Comparison of ENCODE assay signal across 8 mouse cellular contexts in genomic region chr15:83042655-83043361, GRCm38 (mm10). TPM values are rescaled to one million over a fixed set of nuclear protein-coding genes. Genes with fewer than 3 reads are reported as not detected.
A peak's percentile ranks its signal among the peaks of the same experiment; 100 is the strongest.
DNase-seq lines count a peak whose midpoint lies in the region; ATAC-seq and TF ChIP-seq lines count a peak whose summit lies in the region.

No protein-coding gene starts in this region.

- H3K27ac ChIP-seq in kidney, postnatal 0 days = no peak overlapping the region
- peak overlapping the region; percentile 56; the same call in 1 of the 2 replicates for H3K27ac ChIP-seq in hindbrain, postnatal 0 days
- no peak overlapping the region for H3K27ac ChIP-seq in neural tube, embryonic 12.5 days

- H3K4me2 ChIP-seq in kidney, postnatal 0 days (ENCODE audit: low read length) = no peak overlapping the region
- H3K4me2 ChIP-seq in hindbrain, postnatal 0 days (ENCODE audit: low read depth, low read length) = peak overlapping the region; percentile 41
- peak overlapping the region; percentile 32 for H3K4me2 ChIP-seq in neural tube, embryonic 12.5 days (replicated peaks)

- no peaks in the 10 kb centered on the region for H3K27me3 ChIP-seq in kidney, postnatal 0 days (ENCODE audit: insufficient read depth, low read length)
- 0 out of 2 replicates have a peak, but pooled peaks cover 5% of the 10 kb centered on the region for H3K27me3 ChIP-seq in hindbrain, postnatal 0 days (ENCODE audit: insufficient read depth, low read length)
- peaks cover 6% of the 10 kb centered on the region; the same call in 1 of the 2 replicates for H3K27me3 ChIP-seq in neural tube, embryonic 12.5 days (replicated peaks)

- no peak for TF ChIP-seq POLR2A in brain, embryonic 14.5 days (IDR thresholded peaks at IDR 0.05; ENCODE audit: borderline replicate concordance, extremely low read depth, insufficient read depth, insufficient read length, poor library complexity, severe bottlenecking)

- H3K9me3 ChIP-seq in kidney, postnatal 0 days (replicated peaks; ENCODE audit: low read length) = 0 out of 2 replicates have a peak, but pooled peaks cover 5% of the 10 kb centered on the region
- no peaks in the 10 kb centered on the region for H3K9me3 ChIP-seq in hindbrain, postnatal 0 days (ENCODE audit: low read length)
- 0 out of 2 replicates have a peak, but pooled peaks cover 3% of the 10 kb centered on the region for H3K9me3 ChIP-seq in neural tube, embryonic 12.5 days

- WGBS in kidney, postnatal 0 days = 33% methylated on average over 6 of the region's 6 CpGs
- 8% methylated on average over 6 of the region's 6 CpGs for WGBS in hindbrain, postnatal 0 days
- WGBS in neural tube, embryonic 12.5 days = 5% methylated on average over 6 of the region's 6 CpGs

- no peak for TF ChIP-seq CTCF in kidney, postnatal 0 days (IDR thresholded peaks at IDR 0.05; ENCODE audit: low read depth)
- no peak for TF ChIP-seq CTCF in brain, embryonic 14.5 days (IDR thresholded peaks at IDR 0.05; ENCODE audit: borderline replicate concordance, extremely low read depth, insufficient read depth, insufficient read length)
- no peak for TF ChIP-seq CTCF in hindbrain, postnatal 0 days (IDR thresholded peaks at IDR 0.05; ENCODE audit: low read depth)

- H3K4me3 ChIP-seq in kidney, postnatal 0 days (replicated peaks; ENCODE audit: low read depth, low read length) = no peak overlapping the region
- H3K4me3 ChIP-seq in hindbrain, postnatal 0 days (ENCODE audit: low read length) = 0 out of 2 replicates have a peak overlapping the region, but pooled peaks have one; percentile 0
- H3K4me3 ChIP-seq in neural tube, embryonic 12.5 days = no peak overlapping the region

- H3K36me3 ChIP-seq in kidney, postnatal 0 days (ENCODE audit: insufficient read depth, low read length) = no peaks in the 10 kb centered on the region
- no peaks in the 10 kb centered on the region for H3K36me3 ChIP-seq in hindbrain, postnatal 0 days (ENCODE audit: insufficient read depth, low read length)
- no peaks in the 10 kb centered on the region for H3K36me3 ChIP-seq in neural tube, embryonic 12.5 days

- DNase-seq in kidney, postnatal 0 days (ENCODE audit: low spot score) = no peak
- no peak for DNase-seq in kidney, adult 18-20 months
- DNase-seq in brain, embryonic 14.5 days (ENCODE audit: low read depth) = peak; percentile 91
- peak; percentile 74 for DNase-seq in hindbrain, postnatal 0 days (ENCODE audit: low spot score)
- DNase-seq in testis, postnatal 10 days (ENCODE audit: low spot score) = no peak
- DNase-seq in lung, postnatal 4 days = no peak
- no peak for DNase-seq in natural killer cell, adult 2 months (ENCODE audit: low spot score in 2 of 2)

- 0 out of 2 replicates have a peak overlapping the region, but pooled peaks have one; percentile 2 for H3K9ac ChIP-seq in kidney, postnatal 0 days (ENCODE audit: low read depth, low read length)
- peak overlapping the region; percentile 43 for H3K9ac ChIP-seq in hindbrain, postnatal 0 days (replicated peaks; ENCODE audit: low read length)
- no peak overlapping the region for H3K9ac ChIP-seq in neural tube, embryonic 12.5 days

- no peaks in the 10 kb centered on the region for H3K4me1 ChIP-seq in kidney, postnatal 0 days (replicated peaks; ENCODE audit: insufficient read depth, low read length)
- peaks cover 14% of the 10 kb centered on the region for H3K4me1 ChIP-seq in hindbrain, postnatal 0 days (ENCODE audit: insufficient read depth, low read length)
- H3K4me1 ChIP-seq in neural tube, embryonic 12.5 days = peaks cover 19% of the 10 kb centered on the region

- ATAC-seq in kidney, postnatal 0 days (replicated peaks; ENCODE audit: low FRiP score, low read depth) = no peak
- peak; percentile 73 for ATAC-seq in hindbrain, postnatal 0 days
- 0 out of 2 replicates have a peak, but pooled peaks have one; percentile 33 for ATAC-seq in neural tube, embryonic 12.5 days (ENCODE audit: low FRiP score, low read depth)

RNA-seq across cellular contexts. Expression of gene Nfam1, which starts 9.7 kb away (rescaled TPM):
- 2.2 and 2.3 TPM in 2 replicates for polyA plus RNA-seq in kidney, postnatal 0 days (2015; fragmentation: Nextera tagmentation; extraction: Ambion mirVana)
- 1.7 and 2.1 TPM in 2 replicates for polyA plus RNA-seq in brain, embryonic 14.5 days (2012; rRNA removed)
- total RNA-seq in hindbrain, postnatal 0 days (2014; rRNA removed) = 1.7 and 3.3 TPM in 2 replicates
- polyA plus RNA-seq in hindbrain, postnatal 0 days (2015; fragmentation: Nextera tagmentation; extraction: Ambion mirVana) = 1.7 and 1.8 TPM in 2 replicates
- polyA plus RNA-seq in neural tube, embryonic 12.5 days (2016; fragmentation: Nextera tagmentation; extraction: Ambion mirVana) = 2.4 and 2.9 TPM in 2 replicates

RNA-seq across cellular contexts. Expression of gene Serhl, which starts 46.5 kb away (rescaled TPM):
- 76.5 and 83.5 TPM in 2 replicates for polyA plus RNA-seq in kidney, postnatal 0 days (2015; fragmentation: Nextera tagmentation; extraction: Ambion mirVana)
- 7.6 and 15.0 TPM in 2 replicates for polyA plus RNA-seq in brain, embryonic 14.5 days (2012; rRNA removed)
- total RNA-seq in hindbrain, postnatal 0 days (2014; rRNA removed) = 12.6 and 12.9 TPM in 2 replicates
- 37.4 and 38.5 TPM in 2 replicates for polyA plus RNA-seq in hindbrain, postnatal 0 days (2015; fragmentation: Nextera tagmentation; extraction: Ambion mirVana)
- 40.0 and 42.1 TPM in 2 replicates for polyA plus RNA-seq in neural tube, embryonic 12.5 days (2016; fragmentation: Nextera tagmentation; extraction: Ambion mirVana)

RNA-seq across cellular contexts. Expression of gene Tcf20, which starts 55.1 kb away (rescaled TPM):
- 5.6 and 5.8 TPM in 2 replicates for polyA plus RNA-seq in kidney, postnatal 0 days (2015; fragmentation: Nextera tagmentation; extraction: Ambion mirVana)
- polyA plus RNA-seq in brain, embryonic 14.5 days (2012; rRNA removed) = 34.0 and 46.8 TPM in 2 replicates
- total RNA-seq in hindbrain, postnatal 0 days (2014; rRNA removed) = 89.2 and 98.3 TPM in 2 replicates
- 8.6 and 8.8 TPM in 2 replicates for polyA plus RNA-seq in hindbrain, postnatal 0 days (2015; fragmentation: Nextera tagmentation; extraction: Ambion mirVana)
- 9.8 and 11.8 TPM in 2 replicates for polyA plus RNA-seq in neural tube, embryonic 12.5 days (2016; fragmentation: Nextera tagmentation; extraction: Ambion mirVana)

Comparison
In these comparisons a context has a peak if more than half of its experiments do, and no peak if none do; other contexts are left out.
1. DNase-seq: peak in brain, embryonic 14.5 days (single experiment) and hindbrain, postnatal 0 days (single experiment); none in kidney, postnatal 0 days (single experiment), kidney, adult 18-20 months (single experiment), testis, postnatal 10 days (single experiment), lung, postnatal 4 days (0 of 2) and natural killer cell, adult 2 months (0 of 2).